Mouse (Mus musculus) ES-Bruce4 (cell line): ENCODE measurements around the gene Hook2.

ENCODE experiments used
- CTCF ChIP-seq: IDR thresholded peaks from one replicate; pipeline ENCODE4 v1.8.1; 2011; ENCODE audit warnings: low read depth, low read length
- EP300 ChIP-seq: IDR thresholded peaks from 2 replicates; pipeline ENCODE4 v1.6.1; 2011; ENCODE audit warnings: low read depth, low read length; ENCODE audit not compliant: insufficient read depth
- POLR2A ChIP-seq: IDR thresholded peaks from one replicate; pipeline ENCODE4 v1.8.1; 2011; ENCODE audit warnings: low read length; ENCODE audit not compliant: insufficient read depth

- TF ChIP-seq CTCF (no peak), POLR2A (no peak), EP300 (no peak)
Measured at GRCm38 (mm10) chr8:84981644-84982498, 8.5 kb upstream of the Hook2 start.
